Comparison of ENCODE assay signal across 8 mouse cellular contexts in the genomic region with DNA sequence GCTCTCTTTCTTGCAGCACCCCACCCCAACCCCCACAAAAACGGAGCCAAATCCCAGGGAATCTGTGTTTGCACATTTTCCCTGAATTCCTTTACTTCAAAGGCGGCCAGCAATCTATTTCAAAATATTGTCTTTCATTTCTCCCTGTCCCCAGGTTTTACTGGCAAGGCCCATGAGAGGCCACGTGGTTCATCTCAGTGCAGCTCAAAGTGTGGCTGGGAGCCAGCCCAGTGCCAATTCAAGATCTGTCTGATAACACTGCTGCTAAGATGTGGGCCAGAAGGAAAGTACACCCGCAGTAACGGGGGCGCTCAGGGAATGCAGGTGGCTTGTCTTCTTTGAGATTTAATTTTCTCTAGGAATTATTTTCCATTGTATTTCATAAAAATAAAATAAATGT. TPM values are rescaled to one million over a fixed set of nuclear protein-coding genes. Genes with fewer than 3 reads are reported as not detected.
DNase-seq lines count a peak whose midpoint lies in the region; ATAC-seq and TF ChIP-seq lines count a peak whose summit lies in the region.

No protein-coding gene starts in this region.

- peak overlapping the region; percentile 19; the same call in 1 of the 2 replicates for H3K27ac ChIP-seq in cerebellum, adult 2 months (ENCODE audit: insufficient read depth, low read length)
- 0 out of 2 replicates have a peak overlapping the region, but pooled peaks have one; percentile 40 for H3K27ac ChIP-seq in hindbrain, embryonic 13.5 days
- H3K27ac ChIP-seq in stomach, postnatal 0 days (replicated peaks): no peak overlapping the region

- H3K36me3 ChIP-seq in megakaryocyte, embryonic 14.5 days (replicated peaks; ENCODE audit: low read length): no peaks in the 10 kb centered on the region
- H3K36me3 ChIP-seq in hindbrain, embryonic 13.5 days: peaks cover 55% of the 10 kb centered on the region
- H3K36me3 ChIP-seq in stomach, postnatal 0 days (ENCODE audit: control insufficient read depth, insufficient read depth, low read length): no peaks in the 10 kb centered on the region

- no peak for TF ChIP-seq EP300 in stomach, postnatal 0 days (optimal IDR thresholded peaks at IDR 0.05)

- peaks cover 68% of the 10 kb centered on the region for H3K27me3 ChIP-seq in megakaryocyte, embryonic 14.5 days (replicated peaks)
- no peaks in the 10 kb centered on the region for H3K27me3 ChIP-seq in cerebellum, adult 2 months (ENCODE audit: control insufficient read depth, insufficient read depth, low read length)
- H3K27me3 ChIP-seq in hindbrain, embryonic 13.5 days: peaks cover 6% of the 10 kb centered on the region; the same call in 1 of the 2 replicates
- no peaks in the 10 kb centered on the region for H3K27me3 ChIP-seq in stomach, postnatal 0 days (ENCODE audit: control insufficient read depth, insufficient read depth, low read length)

- H3K4me2 ChIP-seq in hindbrain, embryonic 13.5 days: peak overlapping the region; percentile 65
- H3K4me2 ChIP-seq in stomach, postnatal 0 days (replicated peaks; ENCODE audit: low read depth): peak overlapping the region; percentile 76

- H3K4me1 ChIP-seq in megakaryocyte, embryonic 14.5 days: peaks cover 27% of the 10 kb centered on the region
- peaks cover 6% of the 10 kb centered on the region for H3K4me1 ChIP-seq in cerebellum, adult 2 months (ENCODE audit: control insufficient read depth, insufficient read depth, low read length)
- H3K4me1 ChIP-seq in hindbrain, embryonic 13.5 days (replicated peaks): peaks cover 21% of the 10 kb centered on the region
- H3K4me1 ChIP-seq in stomach, postnatal 0 days (replicated peaks; ENCODE audit: control insufficient read depth, insufficient read depth): no peaks in the 10 kb centered on the region; the same call in 1 of the 2 replicates

- ATAC-seq in megakaryocyte, adult 5-6 weeks (ENCODE audit: poor library complexity, severe bottlenecking): no peak
- no peak for ATAC-seq in hindbrain, embryonic 13.5 days (ENCODE audit: low FRiP score)
- ATAC-seq in stomach, postnatal 0 days (ENCODE audit: low FRiP score, low TSS enrichment): no peak

- WGBS in cerebellum, adult 2 months: 8% methylated on average over 6 of the region's 6 CpGs
- WGBS in hindbrain, embryonic 13.5 days: 26% methylated on average over 6 of the region's 6 CpGs
- WGBS in stomach, postnatal 0 days: 19% methylated on average over 6 of the region's 6 CpGs

- DNase-seq in cerebellum, adult 2 months: peak; percentile 77 to 82
- peak; percentile 43 to 60 for DNase-seq in layer of hippocampus, postnatal 10 days (ENCODE audit: low spot score in 2 of 2)
- DNase-seq in lung, postnatal 36 days: peak; percentile 85
- peak; percentile 41 for DNase-seq in stomach, postnatal 0 days (ENCODE audit: low spot score)
- no peak for DNase-seq in natural killer cell, adult 2 months (ENCODE audit: low spot score in 2 of 2)

- peak overlapping the region; percentile 91 for H3K4me3 ChIP-seq in megakaryocyte, embryonic 14.5 days (replicated peaks)
- peak overlapping the region; percentile 79 for H3K4me3 ChIP-seq in cerebellum, adult 2 months (replicated peaks; ENCODE audit: insufficient read depth, low read depth, low read length)
- peak overlapping the region; percentile 42 for H3K4me3 ChIP-seq in hindbrain, embryonic 13.5 days
- H3K4me3 ChIP-seq in stomach, postnatal 0 days (ENCODE audit: low read depth, low read length): peak overlapping the region; percentile 43

- no peak for TF ChIP-seq POLR2A in cerebellum, adult 2 months (IDR thresholded peaks at IDR 0.05; ENCODE audit: borderline replicate concordance, insufficient read depth, low read length)

- no peak for TF ChIP-seq CTCF in cerebellum, adult 2 months (IDR thresholded peaks at IDR 0.05; ENCODE audit: borderline replicate concordance, insufficient read depth, low read depth, low read length)
- no peak for TF ChIP-seq CTCF in stomach, postnatal 0 days (IDR thresholded peaks at IDR 0.05; ENCODE audit: low read depth)

- no peaks in the 10 kb centered on the region for H3K9me3 ChIP-seq in megakaryocyte, embryonic 14.5 days
- H3K9me3 ChIP-seq in hindbrain, embryonic 13.5 days: no peaks in the 10 kb centered on the region
- no peaks in the 10 kb centered on the region for H3K9me3 ChIP-seq in stomach, postnatal 0 days (ENCODE audit: control insufficient read depth, low read length)

- H3K9ac ChIP-seq in hindbrain, embryonic 13.5 days: peak overlapping the region; percentile 64
- no peak overlapping the region for H3K9ac ChIP-seq in stomach, postnatal 0 days (ENCODE audit: low read length)

RNA-seq across cellular contexts. Expression of gene Pomc, which starts 27.5 kb away (rescaled TPM):
- polyA plus RNA-seq in megakaryocyte, embryonic 14.5 days (2012; ENCODE audit: insufficient read depth, low replicate concordance): 0.31 TPM in 1 of 2 replicates, not detected in the other
- 0.38 and 0.57 TPM in 2 replicates for total RNA-seq in megakaryocyte, adult 5-6 weeks (2015)
- total RNA-seq in megakaryocyte, adult 5-6 weeks (2017): not detected in 2 replicates
- 3.0 and 4.1 TPM in 2 replicates for polyA plus RNA-seq in cerebellum, adult 2 months (2012; rRNA removed)
- 3.6 and 5.3 TPM in 2 replicates for polyA plus RNA-seq in hindbrain, embryonic 13.5 days (2015; fragmentation: Nextera tagmentation; extraction: Ambion mirVana)
- 1 to 10 TPM; 2.2 to 2.5 TPM for total RNA-seq in layer of hippocampus, postnatal 10 days (2021)
- polyA plus RNA-seq in stomach, postnatal 0 days (2015; fragmentation: Nextera tagmentation; extraction: Ambion mirVana): 0.96 and 1.2 TPM in 2 replicates

RNA-seq across cellular contexts. Expression of gene Efr3b, which starts 56.5 kb away (rescaled TPM):
- 0.08 and 5.5 TPM in 2 replicates for polyA plus RNA-seq in megakaryocyte, embryonic 14.5 days (2012; ENCODE audit: insufficient read depth, low replicate concordance)
- 0.09 and 0.30 TPM in 2 replicates for total RNA-seq in megakaryocyte, adult 5-6 weeks (2015)
- 0.04 TPM in 2 replicates for total RNA-seq in megakaryocyte, adult 5-6 weeks (2017)
- polyA plus RNA-seq in cerebellum, adult 2 months (2012; rRNA removed): 83.0 and 83.8 TPM in 2 replicates
- polyA plus RNA-seq in hindbrain, embryonic 13.5 days (2015; fragmentation: Nextera tagmentation; extraction: Ambion mirVana): 36.2 and 38.2 TPM in 2 replicates
- 10 to 100 TPM; 95.3 to 97.8 TPM for total RNA-seq in layer of hippocampus, postnatal 10 days (2021)
- polyA plus RNA-seq in stomach, postnatal 0 days (2015; fragmentation: Nextera tagmentation; extraction: Ambion mirVana): 0.76 and 0.99 TPM in 2 replicates

Comparison
In these comparisons a context has a peak if more than half of its experiments do, and no peak if none do; other contexts are left out.
1. DNase-seq: peak in cerebellum, adult 2 months (2 of 2), layer of hippocampus, postnatal 10 days (2 of 2), lung, postnatal 36 days (single experiment) and stomach, postnatal 0 days (single experiment); none in natural killer cell, adult 2 months (0 of 2).
2. Peak in every context shown above with its lines, with median percentiles within 50 percentile points of each other: H3K4me3 ChIP-seq.